Mouse (Mus musculus) limb, embryonic 14.5 days (tissue): ENCODE results near the gene Rgs13. TPM values are rescaled to one million over a fixed set of nuclear protein-coding genes. Genes with fewer than 3 reads are reported as not detected.
A peak's percentile ranks its signal among the peaks of the same experiment; 100 is the strongest.

Experiments
- ATAC-seq: fragments of 200-750 bp; cut with Nextera tagmentation; 2 replicates; pipeline ENCODE4 v1.8.0; 2017; ENCODE audit warnings: low read depth, moderate number of reproducible peaks, moderate TSS enrichment; ENCODE audit not compliant: low FRiP score
- DNase-seq: peaks from one replicate; pipeline ENCODE4 v3.0.0-alpha.2; 2015; ENCODE audit warnings: low spot score
- H3K27ac ChIP-seq: fragments of 300-500 bp; sonication (generic); replicated peaks from 2 replicates; pipeline ENCODE4 v1.5.1; 2014; ENCODE audit warnings: low read depth, mild to moderate bottlenecking, low read length, moderate library complexity, mixed read lengths
- H3K27me3 ChIP-seq: fragments of 300-500 bp; sonication (generic); 2 replicates; pipeline ENCODE4 v1.6.1; 2014; ENCODE audit warnings: low read length, mixed read lengths; ENCODE audit not compliant: control insufficient read depth, insufficient read depth
- H3K36me3 ChIP-seq: fragments of 300-500 bp; sonication (generic); 2 replicates; pipeline ENCODE4 v1.6.1; 2014; ENCODE audit warnings: mild to moderate bottlenecking, low read length, moderate library complexity, mixed read lengths; ENCODE audit not compliant: control insufficient read depth, insufficient read depth
- H3K4me1 ChIP-seq: fragments of 300-500 bp; sonication (generic); 2 replicates; pipeline ENCODE4 v1.6.1; 2014; ENCODE audit warnings: antibody characterized with exemption, low read length, mixed read lengths; ENCODE audit not compliant: control insufficient read depth, insufficient read depth
- H3K4me2 ChIP-seq: fragments of 300-500 bp; sonication (generic); replicated peaks from 2 replicates; pipeline ENCODE4 v1.6.1; 2014; ENCODE audit warnings: low read depth, mild to moderate bottlenecking, low read length, moderate library complexity; ENCODE audit not compliant: severe bottlenecking
- H3K4me3 ChIP-seq: fragments of 300-500 bp; sonication (generic); replicated peaks from 2 replicates; pipeline ENCODE4 v1.5.1; 2014; ENCODE audit warnings: low read length
- H3K9ac ChIP-seq: fragments of 300-500 bp; sonication (generic); 2 replicates; pipeline ENCODE4 v1.6.1; 2014; ENCODE audit warnings: mild to moderate bottlenecking, low read depth, low read length, moderate library complexity; ENCODE audit not compliant: severe bottlenecking
- H3K9me3 ChIP-seq: fragments of 300-500 bp; sonication (generic); 2 replicates; pipeline ENCODE4 v1.6.1; 2016; ENCODE audit warnings: low read length; ENCODE audit not compliant: control insufficient read depth
- POLR2A ChIP-seq: fragments of 200-500 bp; IDR thresholded peaks from 2 replicates; pipeline ENCODE4 v1.8.0; 2012; ENCODE audit warnings: inconsistent platforms, mild to moderate bottlenecking, moderate library complexity, borderline replicate concordance; ENCODE audit not compliant: insufficient read depth, insufficient read length; ENCODE audit errors: extremely low read depth
- WGBS: fragments of 180-500 bp; shearing (Covaris S2); extraction: QIAGEN DNeasy Blood & Tissue Kit; methylation state at CpG from one replicate; pipeline ENCODE4 v1.1.7; 2014; 5-methylcytosine and 5-hydroxymethylcytosine counted together
- polyA plus RNA-seq, 2 experiments: library from polyadenylated mRNA; depleted of rRNA in 1 of 2; stranded (reverse) in 1 of 2; unstranded in 1 of 2; fragments of >200 nt; fragmentation: Nextera tagmentation in 1 of 2; extraction: Ambion mirVana in 1 of 2; gene quantifications; 2 replicates each; pipeline versions ENCODE4 v1.2.1 to v1.2.3; 2012 to 2014

Gene Rgs13
- polyA plus RNA-seq, 2 experiments = 0.23 to 0.67 TPM

DNA sequence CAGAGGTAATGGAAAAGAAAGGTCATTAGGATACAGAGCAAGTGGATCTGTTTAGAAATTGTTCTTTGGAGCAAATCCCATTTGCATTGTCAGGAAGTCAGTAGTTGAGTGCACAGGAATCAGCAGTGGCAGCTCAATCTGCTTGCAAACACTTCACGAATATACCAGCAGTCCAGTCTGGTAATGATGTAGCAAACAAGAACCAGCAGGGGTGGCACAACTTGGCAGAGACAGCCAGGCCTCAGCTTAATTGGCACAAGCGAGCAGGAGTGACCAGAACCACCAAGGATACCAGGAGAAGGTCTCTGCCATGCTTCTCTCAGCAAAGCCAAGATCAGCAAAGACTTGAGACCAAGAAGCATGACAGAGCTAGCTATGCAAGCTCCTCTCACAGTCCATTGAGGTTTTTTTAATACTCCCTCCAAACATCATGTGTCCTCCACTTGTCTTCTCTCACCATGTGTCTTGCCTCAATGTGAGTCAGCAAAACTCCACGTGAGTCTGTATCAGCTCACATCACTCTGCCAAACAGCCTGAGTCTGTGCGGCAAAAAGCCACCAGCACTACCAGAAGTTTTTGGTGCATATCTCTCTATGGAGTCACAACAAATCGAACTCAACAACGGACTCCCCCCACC, 63.6 kb downstream of the Rgs13 start:
- Histone ChIP-seq H3K4me3 (no peak overlapping the region), H3K27ac (no peak overlapping the region), H3K4me1 (no peaks in the 10 kb centered on the region), H3K9ac (no peak overlapping the region), H3K9me3 (no peaks in the 10 kb centered on the region), H3K27me3 (no peaks in the 10 kb centered on the region), H3K36me3 (no peaks in the 10 kb centered on the region), H3K4me2 (no peak overlapping the region)
- ATAC-seq (no peak), DNase-seq (no peak)
- TF ChIP-seq POLR2A = no peak
- 72% methylated on average over 6 of the region's 6 CpGs for WGBS

DNA sequence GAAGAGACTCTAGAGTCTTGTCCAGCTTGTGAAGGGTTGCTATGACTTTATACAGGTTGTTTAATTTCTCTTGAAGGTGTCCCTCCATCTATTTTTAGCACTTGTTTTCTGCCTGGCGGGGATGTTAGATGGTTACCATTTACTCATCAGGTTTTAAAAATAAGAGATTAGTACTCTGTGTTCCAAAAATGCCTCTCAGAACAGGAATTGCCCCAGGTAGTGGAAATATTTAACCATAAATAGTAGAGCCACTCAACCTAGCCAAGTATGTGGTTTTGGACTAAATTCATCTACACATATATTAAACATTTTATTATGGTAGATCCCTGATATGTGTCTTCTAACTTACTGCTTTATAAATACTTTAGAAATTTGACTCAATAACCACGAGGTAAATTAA, 64.2 kb downstream of the Rgs13 start:
- no peaks in the 10 kb centered on the region for H3K36me3 ChIP-seq
- 47% methylated on average over 2 of the region's 2 CpGs for WGBS
- no peak for ATAC-seq
- H3K9me3 ChIP-seq = no peaks in the 10 kb centered on the region
- no peak for TF ChIP-seq POLR2A
- no peak overlapping the region for H3K27ac ChIP-seq
- no peaks in the 10 kb centered on the region for H3K4me1 ChIP-seq
- H3K4me2 ChIP-seq = no peak overlapping the region
- no peak overlapping the region for H3K9ac ChIP-seq
- DNase-seq = no peak
- H3K27me3 ChIP-seq = no peaks in the 10 kb centered on the region
- no peak overlapping the region for H3K4me3 ChIP-seq

DNA sequence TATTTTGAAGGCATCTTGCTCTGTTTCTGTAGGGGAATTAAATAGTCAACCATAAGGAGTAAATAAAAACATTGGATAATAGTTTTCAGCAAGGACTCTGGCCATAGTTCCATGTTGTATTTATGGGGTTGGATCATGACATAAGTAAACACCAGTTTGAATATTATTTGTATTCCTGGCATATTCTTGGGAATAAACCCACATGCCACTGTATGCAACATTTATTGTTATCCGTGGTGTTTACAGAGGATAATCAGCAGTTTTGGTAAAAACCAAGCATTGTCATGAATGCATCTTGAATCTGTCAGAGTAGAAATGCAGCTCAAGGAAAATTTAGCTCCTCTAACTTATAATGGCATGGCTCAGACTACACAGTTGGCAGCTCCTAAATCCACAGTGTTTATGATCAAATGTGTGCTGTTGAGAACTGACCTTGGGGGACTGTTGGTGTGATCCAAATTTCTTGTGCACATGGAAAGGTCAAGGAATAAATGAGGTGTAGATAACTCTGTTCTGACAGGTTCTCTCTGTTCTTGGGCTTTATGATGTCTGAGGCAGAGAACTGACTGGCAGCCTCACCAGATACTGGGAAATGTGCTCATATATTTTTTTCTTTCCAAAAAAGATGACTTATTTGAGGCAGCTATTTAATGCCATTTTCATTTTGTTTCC, 78.4 kb downstream of the Rgs13 start:
- WGBS = 74% methylated on average over 1 of the region's 1 CpGs
- Histone ChIP-seq H3K4me1 (no peaks in the 10 kb centered on the region), H3K4me3 (no peak overlapping the region), H3K27ac (no peak overlapping the region), H3K9ac (no peak overlapping the region), H3K27me3 (no peaks in the 10 kb centered on the region), H3K4me2 (no peak overlapping the region), H3K36me3 (no peaks in the 10 kb centered on the region), H3K9me3 (no peaks in the 10 kb centered on the region)
- ATAC-seq (no peak), DNase-seq (peak; percentile 28)
- no peak for TF ChIP-seq POLR2A

DNA sequence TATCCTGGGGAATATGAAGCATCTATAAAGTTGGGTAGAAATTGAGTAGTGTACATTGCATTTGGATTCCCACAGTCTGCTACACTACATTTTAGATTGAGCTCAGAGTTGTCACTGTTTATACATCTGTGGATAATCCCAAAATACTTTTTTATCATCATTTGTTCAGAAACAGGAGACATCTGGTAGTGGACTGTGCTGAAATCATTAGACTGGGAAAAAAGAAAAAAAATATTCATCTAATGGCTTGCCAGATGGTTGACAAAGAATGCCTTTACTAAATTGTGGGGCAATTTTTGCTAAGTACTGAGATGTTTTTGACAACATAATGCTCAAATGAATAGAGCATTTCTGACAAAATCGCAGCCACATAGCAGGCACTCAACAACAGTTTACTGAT, 86.8 kb downstream of the Rgs13 start:
- no peak overlapping the region for H3K9ac ChIP-seq
- H3K4me2 ChIP-seq = no peak overlapping the region
- no peaks in the 10 kb centered on the region for H3K27me3 ChIP-seq
- DNase-seq (no peak), ATAC-seq (no peak)
- 86% methylated on average over 1 of the region's 1 CpGs for WGBS
- H3K4me1 ChIP-seq = no peaks in the 10 kb centered on the region
- H3K9me3 ChIP-seq = no peaks in the 10 kb centered on the region
- no peak for TF ChIP-seq POLR2A
- no peaks in the 10 kb centered on the region for H3K36me3 ChIP-seq
- H3K4me3 ChIP-seq = no peak overlapping the region
- no peak overlapping the region for H3K27ac ChIP-seq

Other genes starting within 250 kb of the Rgs13 start
- gene Rgs2, start 173.2 kb downstream of the Rgs13 start, polyA plus RNA-seq (2012; rRNA removed) = 16.5 and 24.3 TPM in 2 replicates
- gene Rgs2, start 173.2 kb downstream of the Rgs13 start, polyA plus RNA-seq (2014; fragmentation: Nextera tagmentation; extraction: Ambion mirVana) = 48.2 and 51.0 TPM in 2 replicates
- 0.34 and 0.40 TPM in 2 replicates for gene Rgs1, start 71.9 kb upstream of the Rgs13 start, polyA plus RNA-seq (2012; rRNA removed)
- 0.51 and 1.2 TPM in 2 replicates for gene Rgs1, start 71.9 kb upstream of the Rgs13 start, polyA plus RNA-seq (2014; fragmentation: Nextera tagmentation; extraction: Ambion mirVana)